Mouse (Mus musculus) cerebellum, adult 9-10 months (tissue): Measurements from ENCODE around the gene Scgb1b15.
"Not testable (repeated sequence)": the region's sequence is repeated elsewhere in the genome, so short reads cannot be mapped to it uniquely, and the experiment has no call there.

Experiments
- DNase-seq: peaks from one replicate; pipeline ENCODE4 v3.0.0; 2022

The Scgb1b15 gene

DNA sequence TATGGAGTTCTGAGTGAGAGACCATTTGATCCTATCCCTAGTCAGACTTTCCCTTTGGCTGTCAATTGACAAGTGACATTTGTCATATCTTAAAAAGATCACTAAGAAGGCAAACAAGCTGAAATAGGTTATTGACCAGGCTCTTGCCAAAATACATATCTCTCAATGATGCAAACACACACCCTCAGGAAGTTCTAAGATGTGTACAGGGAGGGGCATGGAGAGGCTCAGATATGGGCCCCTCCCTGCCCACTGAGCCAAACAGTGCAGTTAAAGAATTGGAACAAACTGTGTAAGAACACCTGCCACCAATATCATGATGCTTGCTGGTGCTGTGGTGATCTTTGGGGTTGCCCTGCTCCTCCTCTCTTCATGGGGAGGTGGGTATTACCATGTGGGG, at the start of gene Scgb1b15:
Gene Scgb1b15, plus strand, starts transcription at position 301 of the 400 bp plus-strand sequence.
- DNase-seq, result not testable (repeated sequence)

- DNase-seq, result not testable (repeated sequence)
These were observed 6.8 kb upstream of the Scgb1b15 start, which contains the start of gene Scgb2b15 for GRCm38 (mm10) chr7:32829562-32829961. Gene Scgb2b15, minus strand, starts transcription at chr7:32829662.
